Mouse (Mus musculus) 3T3-L1 (cell line): Measurements from ENCODE around the gene Dgkq.

ENCODE experiments used
- DNase-seq: peaks from one replicate; pipeline ENCODE4 v3.0.0-alpha.2; 2015; ENCODE audit warnings: low read depth, low spot score

The Dgkq gene

GRCm38 (mm10) chr5:108689091-108689490 lies 19.6 kb upstream of the Dgkq start:
- DNase-seq: no peak

GRCm38 (mm10) chr5:108680871-108681270 lies 11.4 kb upstream of the Dgkq start:
- DNase-seq: peak; percentile 69

GRCm38 (mm10) chr5:108679909-108680308 lies 10.4 kb upstream of the Dgkq start:
- DNase-seq: no peak

GRCm38 (mm10) chr5:108678296-108678854 lies 8.9 kb upstream of the Dgkq start:
- no peak for DNase-seq

GRCm38 (mm10) chr5:108677605-108678295 lies 8.3 kb upstream of the Dgkq start:
- DNase-seq: no peak

GRCm38 (mm10) chr5:108676772-108677498 lies 7.5 kb upstream of the Dgkq start:
- no peak for DNase-seq

- no peak for DNase-seq
Measured at GRCm38 (mm10) chr5:108675251-108675816, 5.9 kb upstream of the Dgkq start, which contains the start of gene Slc26a1. Gene Slc26a1 (minus strand): TSS chr5:108675569.

- DNase-seq: no peak
Measured at GRCm38 (mm10) chr5:108674624-108675023, 5.2 kb upstream of the Dgkq start.

GRCm38 (mm10) chr5:108671757-108672156 lies 2.3 kb upstream of the Dgkq start:
- no peak for DNase-seq

- DNase-seq: peak; percentile 84
Measured at GRCm38 (mm10) chr5:108670785-108671184, 1.3 kb upstream of the Dgkq start.

GRCm38 (mm10) chr5:108669986-108670385 lies 514 bp upstream of the Dgkq start:
- no peak for DNase-seq

- no peak for DNase-seq
Measured at GRCm38 (mm10) chr5:108668387-108668932, 1.0 kb downstream of the Dgkq start.

GRCm38 (mm10) chr5:108667370-108667769 lies 2.1 kb downstream of the Dgkq start:
- no peak for DNase-seq

GRCm38 (mm10) chr5:108665066-108665465 lies 4.4 kb downstream of the Dgkq start:
- DNase-seq: no peak

GRCm38 (mm10) chr5:108662772-108663171 lies 6.7 kb downstream of the Dgkq start:
- no peak for DNase-seq

- DNase-seq: peak; percentile 73
Measured at GRCm38 (mm10) chr5:108660632-108661268, 8.7 kb downstream of the Dgkq start.

- DNase-seq: no peak
Measured at GRCm38 (mm10) chr5:108659698-108660631, 9.5 kb downstream of the Dgkq start, which contains the start of gene Idua. Gene Idua (plus strand): TSS chr5:108660331.

- DNase-seq: no peak
Measured at GRCm38 (mm10) chr5:108658611-108659010, 10.9 kb downstream of the Dgkq start.

- no peak for DNase-seq
Measured at GRCm38 (mm10) chr5:108657406-108657805, 12.1 kb downstream of the Dgkq start.

GRCm38 (mm10) chr5:108655891-108656650 lies 13.4 kb downstream of the Dgkq start:
- no peak for DNase-seq
